Mouse (Mus musculus): Measurements from ENCODE around the gene Nap1l4. TPM values are rescaled to one million over a fixed set of nuclear protein-coding genes. Genes with fewer than 3 reads are reported as not detected.

Nap1l4 gene
- total RNA-seq, 2 experiments from 2014 or later: 181 to 193 TPM

DNA sequence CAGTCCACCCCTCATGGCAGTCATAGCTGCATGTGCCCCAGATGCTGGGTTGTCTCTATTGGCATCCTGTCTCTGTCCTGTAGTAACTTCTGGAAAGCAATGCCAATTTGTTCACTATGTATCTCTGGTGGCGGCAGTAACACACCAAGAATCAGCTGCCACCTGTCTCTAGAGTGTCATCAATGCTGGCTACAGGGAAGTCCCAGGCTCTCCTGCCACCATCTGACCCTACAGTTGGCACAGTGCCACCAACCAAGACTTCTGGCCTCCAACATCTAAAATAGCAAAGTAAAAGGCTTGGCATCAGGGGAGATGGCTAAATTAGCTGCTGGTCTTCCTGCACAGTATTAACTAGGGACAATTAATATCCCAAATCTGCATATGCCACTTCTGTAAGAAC is 16.5 kb downstream of the Nap1l4 start:
- intact Hi-C loops (cut with DNase I): no loop called here
- DNase-seq: no peak

DNA sequence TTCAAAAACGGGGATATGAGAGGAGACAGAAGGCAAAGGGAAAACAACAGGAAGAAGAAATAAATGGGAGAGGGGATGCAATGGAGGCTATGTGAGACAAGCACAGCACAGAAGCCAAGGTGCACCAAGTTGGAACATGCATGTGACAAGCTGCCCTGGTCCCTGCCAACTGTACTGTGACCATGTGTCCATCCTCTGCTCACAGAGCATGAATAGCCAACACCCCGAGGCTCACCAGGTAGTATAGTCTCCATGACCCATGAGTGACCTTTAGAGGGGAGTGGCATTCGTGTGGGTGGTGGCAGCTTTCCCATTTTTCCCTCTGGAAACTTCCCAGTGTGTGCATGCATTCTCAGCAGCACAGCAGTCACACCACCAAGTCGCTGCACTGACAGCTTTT is 29.6 kb downstream of the Nap1l4 start:
- intact Hi-C loops (cut with DNase I): no loop called here
- no peak for DNase-seq

DNA sequence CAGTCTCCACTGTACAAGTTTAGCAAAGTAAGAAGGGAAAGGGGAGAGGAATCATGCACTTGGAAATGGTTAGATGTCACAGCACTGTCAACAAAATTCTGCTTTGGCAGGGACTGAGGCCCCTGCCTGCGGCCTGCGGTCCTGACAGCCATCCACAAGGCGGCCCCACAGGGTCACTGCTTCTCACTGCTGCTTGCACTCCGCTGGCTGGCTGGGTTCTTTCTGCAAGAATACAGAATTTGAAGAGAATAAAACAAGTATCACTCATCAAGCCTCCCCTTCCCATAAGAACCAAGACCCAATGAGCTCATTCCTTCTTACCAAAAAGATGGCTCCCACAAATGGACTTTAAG is 34.5 kb downstream of the Nap1l4 start:
- intact Hi-C loops (cut with DNase I): no loop called here
- DNase-seq: no peak

DNA sequence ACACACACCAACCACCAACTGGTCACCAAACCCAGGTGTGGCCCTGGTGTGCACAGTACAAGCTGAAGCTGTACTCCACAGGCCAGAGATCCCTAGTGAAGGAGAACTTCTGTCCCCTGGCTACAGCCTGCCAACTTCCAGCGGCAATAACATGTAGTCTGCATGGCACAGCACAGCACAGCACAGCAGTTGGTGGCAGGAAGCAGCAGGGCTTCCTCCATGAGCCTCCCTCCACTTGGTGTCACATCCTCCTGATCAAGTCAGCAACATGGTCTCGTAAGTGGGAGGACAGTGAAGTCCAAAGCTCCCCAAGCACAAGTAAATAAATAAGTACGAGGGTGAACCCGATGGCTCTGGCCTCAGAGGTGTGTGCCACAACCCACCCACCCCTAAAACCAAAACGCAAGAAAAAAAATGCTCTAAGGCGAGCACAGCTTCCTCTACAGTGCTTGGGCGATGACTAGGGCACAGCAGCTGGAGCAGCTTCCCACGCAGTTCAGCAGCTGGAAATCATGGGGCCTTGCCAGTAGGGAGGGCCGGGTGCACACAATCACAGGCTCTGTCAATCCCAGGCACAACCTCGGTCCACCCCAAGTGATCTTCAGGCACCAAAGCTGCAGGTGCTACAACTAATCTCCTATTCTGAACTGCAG is 35.0 kb downstream of the Nap1l4 start:
- peak; percentile 45 to 53 for DNase-seq
- intact Hi-C loops (cut with DNase I): no loop called here

DNA sequence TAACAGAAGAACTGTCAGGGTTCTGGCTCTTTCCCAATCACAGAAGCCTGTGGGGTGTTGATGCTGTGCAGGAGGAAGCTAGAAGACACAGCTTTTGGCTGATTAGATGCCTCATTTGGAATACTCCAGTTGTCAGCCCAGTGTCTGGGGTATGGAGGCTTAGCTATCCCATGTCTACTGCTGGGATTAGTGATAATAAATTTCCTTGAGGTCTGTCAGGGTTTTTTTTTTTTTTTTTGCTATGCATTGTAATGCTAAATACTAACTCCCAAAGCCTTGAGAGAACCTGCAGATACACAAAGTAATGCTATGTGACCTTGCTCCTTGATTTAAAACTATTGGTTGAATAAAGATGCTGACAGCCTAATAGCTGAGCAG is 37.6 kb downstream of the Nap1l4 start:
- no peak for DNase-seq
- intact Hi-C loops (cut with DNase I): no loop called here

DNA sequence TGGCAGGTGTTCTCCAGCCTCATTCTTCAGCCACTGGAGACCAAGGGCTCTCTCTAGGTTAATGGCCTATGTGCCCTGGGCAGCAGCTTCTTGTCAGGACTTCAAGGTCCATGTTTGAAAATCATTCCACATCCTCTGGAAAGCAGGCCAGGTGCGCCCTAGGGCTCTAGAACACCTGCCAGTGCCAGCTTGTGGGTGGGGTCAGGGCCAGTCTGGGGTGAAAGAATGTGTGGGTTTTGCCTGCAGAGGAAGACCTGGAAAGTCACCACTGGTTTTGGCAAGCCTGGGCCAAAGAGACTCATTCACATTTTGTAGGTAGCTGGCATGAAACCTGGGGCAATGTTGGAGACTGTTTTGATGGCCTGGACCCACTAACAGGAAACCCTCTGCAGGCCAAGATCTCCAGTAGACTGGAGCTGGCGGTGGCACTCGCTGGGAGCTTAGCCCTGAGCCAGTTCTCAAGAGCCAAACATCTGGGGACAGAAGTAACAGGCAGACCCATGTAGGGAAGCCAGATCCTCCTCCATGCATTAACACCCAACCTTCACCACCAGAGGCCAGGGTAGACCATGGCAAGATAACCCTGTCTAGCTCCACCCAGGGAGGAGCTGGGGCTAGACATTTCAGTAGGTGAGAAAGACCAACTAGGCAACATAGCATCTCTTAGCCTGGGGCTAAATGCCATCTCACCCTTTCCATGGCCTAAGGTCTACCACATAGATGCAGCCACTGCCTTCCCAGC is 38.1 kb downstream of the Nap1l4 start:
- intact Hi-C loops (cut with DNase I): no loop called here
- DNase-seq: no peak

DNA sequence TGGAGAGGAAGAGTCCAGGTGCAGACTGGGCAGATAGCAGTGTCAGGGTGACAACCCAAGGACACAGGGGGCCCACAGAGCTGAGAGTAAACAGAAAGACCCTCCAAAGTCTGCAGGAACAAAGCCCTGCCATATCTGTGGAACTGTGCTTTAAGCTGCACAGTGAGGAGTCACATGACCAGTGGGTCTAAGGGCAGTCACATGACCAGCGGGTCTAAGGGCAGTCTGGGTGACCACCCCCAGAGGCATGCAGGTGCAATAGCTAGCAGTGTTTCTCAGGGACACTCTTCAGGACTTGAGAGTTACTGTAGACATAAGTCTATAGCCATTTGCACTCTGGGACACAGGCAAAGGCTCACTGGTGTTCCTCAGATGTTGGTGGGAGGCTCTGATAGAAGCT is 39.3 kb downstream of the Nap1l4 start:
- intact Hi-C loops (cut with DNase I): loop anchor here (5.0 kb wide), 1 partner anchor 37 kb away; the partner anchor contains the start of gene Slc22a18

DNA sequence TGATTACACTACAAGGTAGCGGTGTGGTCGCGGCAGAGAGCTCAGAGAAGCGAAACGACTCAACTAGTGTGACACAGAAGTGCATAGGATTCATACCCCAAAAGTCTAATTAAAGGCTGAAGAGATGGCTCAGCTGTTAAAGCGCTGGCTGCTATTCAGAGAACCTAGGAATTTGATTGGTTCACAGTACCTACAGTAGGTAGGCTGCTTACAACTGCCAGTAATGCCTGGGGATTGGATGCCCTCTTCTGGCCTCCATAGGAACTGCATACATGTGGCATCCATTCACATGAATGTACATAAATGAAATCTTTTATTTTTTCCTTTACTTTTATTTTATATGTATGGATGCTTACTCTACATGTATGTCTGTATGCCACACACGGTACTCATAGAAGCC is 42.2 kb downstream of the Nap1l4 start:
- DNase-seq: peak; percentile 43 to 65

More for the DNA sequence above, 39.3 kb downstream of the Nap1l4 start:
- DNase-seq: no peak

DNA sequence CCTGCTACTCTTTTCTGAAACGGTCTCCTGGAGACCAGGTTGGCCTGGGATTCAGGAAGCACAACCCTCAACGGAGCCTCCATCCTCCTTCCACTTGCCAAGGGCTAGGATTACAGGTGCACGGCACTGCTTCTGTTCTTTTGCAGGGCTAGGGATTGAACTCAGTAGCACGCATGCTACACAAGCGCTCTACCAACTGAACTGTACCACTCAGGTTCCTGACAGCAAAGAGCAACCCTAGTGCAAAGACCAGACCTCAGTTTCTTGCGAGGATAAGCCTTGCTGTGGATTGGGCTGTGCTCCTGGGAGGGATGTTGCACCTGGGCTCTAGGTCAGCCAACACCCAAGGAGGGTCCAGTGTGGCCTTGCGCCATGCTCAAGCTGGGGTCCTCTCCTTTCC is 42.6 kb downstream of the Nap1l4 start:
- DNase-seq: no peak
- intact Hi-C loops (cut with DNase I): loop anchor here (1.0 to 5.0 kb wide), 2 partner anchors 26 to 34 kb away; partner anchors contain the start of gene Slc22a18

More for the DNA sequence above, 42.2 kb downstream of the Nap1l4 start:
- intact Hi-C loops (cut with DNase I): loop anchor here (1.0 to 5.0 kb wide), 2 partner anchors 26 to 34 kb away; partner anchors contain the start of gene Slc22a18

DNA sequence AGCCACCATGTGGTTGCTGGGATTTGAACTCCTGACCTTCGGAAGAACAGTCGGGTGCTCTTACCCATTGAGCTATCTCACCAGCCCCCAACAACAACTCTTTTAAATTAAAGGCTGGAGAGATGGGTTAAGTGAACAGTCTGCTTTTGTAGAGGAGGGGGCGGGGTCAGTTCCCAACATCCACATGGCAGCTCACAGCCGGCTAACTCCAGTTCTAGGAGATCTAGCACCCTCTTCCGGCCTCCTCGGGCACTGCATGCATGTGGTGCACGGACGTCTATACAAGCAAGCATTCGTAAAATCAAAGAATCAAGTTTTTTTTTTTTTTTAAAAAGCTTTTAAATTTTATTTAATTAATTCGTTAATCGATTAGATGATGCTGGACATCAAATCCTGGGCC is 43.1 kb downstream of the Nap1l4 start:
- DNase-seq: peak; percentile 69 to 85
- intact Hi-C loops (cut with DNase I): loop anchor here (1.0 to 5.0 kb wide), 2 partner anchors 26 to 34 kb away; partner anchors contain the start of gene Slc22a18

DNA sequence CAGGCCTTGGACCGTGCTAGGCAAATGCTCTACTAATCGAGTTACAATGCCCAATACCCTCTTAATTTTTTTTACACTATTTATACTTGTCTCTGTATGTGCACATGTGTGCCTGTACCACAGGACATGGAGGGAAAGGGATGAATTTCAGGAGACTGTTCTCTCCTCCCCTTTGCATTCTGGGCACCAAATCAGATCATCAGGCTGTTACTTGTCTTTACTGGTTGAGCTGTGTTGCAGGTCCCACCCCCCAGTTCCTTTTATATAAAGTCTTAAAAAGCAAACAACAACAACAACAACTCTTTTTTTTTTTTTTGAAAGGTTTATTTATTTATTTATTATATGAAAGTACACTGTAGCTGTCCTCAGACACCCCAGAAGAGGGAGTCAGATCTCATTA is 43.5 kb downstream of the Nap1l4 start:
- intact Hi-C loops (cut with DNase I): loop anchor here (5.0 kb wide), 1 partner anchor 33 kb away; the partner anchor contains the start of gene Slc22a18

DNA sequence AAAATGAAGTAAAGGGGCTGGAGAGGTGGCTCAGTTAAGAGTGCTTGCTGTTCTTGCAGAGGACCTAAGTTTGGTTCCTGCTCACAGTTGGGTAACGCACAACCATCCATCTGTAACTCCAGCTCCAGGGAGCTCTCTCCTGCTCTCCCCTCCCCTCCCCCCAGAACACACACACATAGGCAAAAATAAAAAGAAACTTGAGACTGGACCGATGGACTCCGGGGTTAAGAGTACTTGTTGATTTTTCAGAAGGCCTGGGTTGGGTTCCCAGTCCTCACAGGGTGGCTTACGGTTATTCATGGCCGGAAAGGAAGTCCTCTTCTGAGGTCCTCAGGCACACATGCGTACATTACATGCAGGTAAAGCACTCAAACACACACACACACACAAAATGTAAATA is 45.0 kb downstream of the Nap1l4 start:
- no peak for DNase-seq
- intact Hi-C loops (cut with DNase I): no loop called here

More for the DNA sequence above, 43.5 kb downstream of the Nap1l4 start:
- DNase-seq: no peak

DNA sequence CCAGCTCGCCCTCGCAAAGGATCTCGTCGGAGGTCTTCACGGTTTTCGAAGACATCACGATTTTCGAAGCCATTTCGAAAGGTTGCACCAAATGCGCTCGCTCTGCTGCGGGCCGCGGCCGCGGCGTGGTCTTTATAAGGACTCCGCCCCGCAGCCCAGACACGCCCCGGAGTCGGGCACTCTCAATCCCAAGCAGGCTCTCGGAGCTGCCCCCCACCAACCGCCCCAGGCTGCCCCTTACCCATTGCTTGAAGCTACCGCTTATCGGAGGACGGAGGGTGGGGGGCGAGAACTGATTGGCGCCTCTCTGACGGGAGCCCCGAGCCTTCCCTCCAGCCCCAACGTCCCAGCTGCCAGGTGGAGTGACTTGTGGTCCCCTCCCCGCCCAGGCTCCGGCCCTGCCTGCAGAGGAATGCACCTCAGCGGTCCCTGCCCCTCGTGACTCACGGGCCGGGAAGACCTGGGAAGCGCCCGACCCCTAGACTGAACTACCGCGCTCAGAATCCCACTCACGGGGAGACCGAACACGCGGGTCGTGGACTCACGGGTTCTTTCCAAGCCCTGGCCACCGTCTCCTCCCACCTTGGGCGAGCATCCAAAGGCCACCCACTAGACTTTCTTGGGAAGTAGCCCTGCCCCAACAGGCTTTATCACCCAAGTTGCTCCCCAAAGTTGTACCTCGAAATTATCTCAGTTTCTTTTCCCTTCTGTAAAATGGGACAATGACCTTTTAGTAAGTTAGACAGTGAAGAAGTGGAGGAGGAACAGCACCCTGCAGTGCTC is 46.3 kb downstream of the Nap1l4 start, which contains the start of gene Phlda2:
Phlda2 (minus strand) TSS at position 733 of the 783 bp plus-strand sequence.
- intact Hi-C loops (cut with DNase I): no loop called here
- DNase-seq: peak in 1 of 2 experiments; percentile 22

DNA sequence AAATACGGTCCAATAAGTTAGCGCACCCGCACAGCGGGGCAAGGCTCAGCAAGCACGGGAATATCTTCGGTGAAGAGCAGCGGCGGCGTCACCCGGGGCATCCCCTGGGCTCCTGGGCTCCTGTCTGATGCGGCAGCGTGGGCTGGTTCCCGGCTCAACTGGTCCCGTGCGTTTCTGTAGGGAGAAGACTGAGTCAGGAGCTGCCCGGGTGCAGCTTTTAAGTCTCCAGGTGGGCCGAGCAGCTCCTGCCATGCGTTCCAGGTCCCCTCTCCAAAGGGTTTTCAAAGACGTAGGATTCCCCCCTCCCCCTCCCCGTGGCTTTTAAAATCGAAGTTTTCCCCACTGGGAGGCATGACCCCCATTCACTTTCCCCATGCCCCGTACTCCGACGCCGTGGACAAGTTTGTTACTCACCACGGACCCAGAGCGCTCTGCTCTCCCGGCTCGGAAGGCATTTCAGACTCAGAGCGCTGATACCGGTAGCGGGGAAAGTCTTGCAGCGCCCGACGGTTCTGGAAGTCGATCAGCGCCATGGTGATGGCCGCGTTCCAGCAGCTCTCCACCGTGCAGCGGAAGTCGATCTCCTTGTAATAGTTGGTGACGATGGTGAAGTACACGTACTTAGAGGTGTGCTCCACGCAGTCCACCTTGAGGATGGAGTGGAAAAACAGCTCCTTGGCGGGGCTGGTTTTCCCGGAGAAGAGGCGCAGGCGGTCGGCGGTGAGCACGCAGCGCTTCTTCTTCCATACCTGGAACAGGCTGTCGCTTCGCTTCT is 47.1 kb downstream of the Nap1l4 start:
- intact Hi-C loops (cut with DNase I): no loop called here
- peak; percentile 48 to 61 for DNase-seq

DNA sequence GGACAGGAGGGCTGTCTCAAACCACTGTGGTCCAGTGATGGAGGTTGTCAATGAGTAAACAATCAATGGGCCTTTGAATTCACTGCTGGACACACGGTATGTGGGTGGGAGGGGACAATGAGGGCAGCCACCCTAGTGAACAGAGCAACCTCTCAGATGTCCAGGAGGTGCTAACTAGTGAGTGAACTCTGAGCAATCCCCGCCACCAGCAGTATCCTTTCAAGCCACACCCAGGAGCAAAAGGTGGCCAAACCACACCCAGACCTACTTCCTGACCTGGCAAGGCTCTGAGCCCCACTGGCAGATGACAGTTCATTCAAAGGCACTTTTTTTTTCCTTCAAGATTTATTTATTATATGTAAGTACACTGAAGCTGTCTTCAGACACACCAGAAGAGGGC is 48.0 kb downstream of the Nap1l4 start:
- intact Hi-C loops (cut with DNase I): no loop called here
- DNase-seq: no peak

DNA sequence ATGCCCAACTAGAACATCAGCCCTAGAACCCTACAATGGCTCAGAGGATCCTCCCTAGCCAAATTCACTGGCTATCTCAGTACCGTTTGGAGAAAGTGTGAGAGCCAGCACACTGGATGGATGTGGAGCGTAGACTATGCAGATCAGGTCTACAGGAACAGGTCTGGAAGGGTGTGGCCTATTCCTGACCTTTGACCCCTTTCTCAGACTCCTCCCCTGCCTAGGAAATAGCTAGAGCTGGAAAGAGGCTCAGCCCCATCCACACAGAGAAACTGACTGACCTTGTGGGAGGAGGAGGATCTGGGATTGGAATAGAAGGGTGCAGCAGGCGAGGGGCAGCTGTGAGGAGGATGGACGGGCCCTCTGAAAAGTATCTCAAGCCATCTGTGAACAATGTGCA is 50.3 kb downstream of the Nap1l4 start:
- intact Hi-C loops (cut with DNase I): no loop called here

DNA sequence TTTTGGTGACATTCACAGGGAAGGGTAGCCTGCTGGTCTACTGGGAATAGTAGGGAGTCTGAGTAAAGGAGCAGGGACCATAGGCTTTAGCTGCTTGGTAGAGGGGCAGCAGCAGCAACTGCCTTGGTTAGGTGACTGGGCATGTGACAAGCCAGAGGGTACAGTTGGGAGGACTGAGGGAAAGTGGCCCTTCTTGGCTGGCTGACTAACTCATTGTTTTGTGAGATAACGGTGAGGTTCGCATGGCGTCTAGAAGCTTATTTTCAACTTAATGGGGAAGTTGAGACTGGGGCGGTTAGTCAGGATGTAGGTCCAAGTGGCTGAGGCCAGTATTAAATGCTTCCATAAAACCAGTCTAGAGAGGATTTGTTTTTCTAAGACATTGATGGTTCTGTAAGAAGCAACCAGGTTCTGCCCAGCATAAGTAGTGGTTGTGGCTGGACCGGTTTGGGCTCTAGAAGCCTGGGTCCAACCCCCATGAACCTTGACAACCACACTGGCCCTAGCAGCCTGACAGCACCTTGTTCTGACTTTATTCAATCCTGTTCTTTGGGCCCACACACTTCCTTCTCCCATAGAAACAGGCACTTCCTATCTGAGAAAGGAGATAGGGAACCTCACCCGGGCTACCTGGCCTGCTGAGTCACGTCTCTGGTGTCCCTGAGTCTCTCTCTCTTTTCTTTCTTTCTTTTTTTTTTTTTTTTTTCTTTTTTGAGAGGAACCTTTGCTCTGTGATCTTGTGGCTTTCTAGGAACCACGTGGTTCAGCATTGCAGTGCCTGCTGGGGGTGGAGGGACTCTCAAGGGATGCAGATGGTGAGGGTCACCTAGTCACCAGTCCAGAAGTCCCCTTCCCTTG is 53.6 kb downstream of the Nap1l4 start:
- DNase-seq: no peak
- intact Hi-C loops (cut with DNase I): no loop called here

More for the DNA sequence above, 50.3 kb downstream of the Nap1l4 start:
- DNase-seq: no peak

DNA sequence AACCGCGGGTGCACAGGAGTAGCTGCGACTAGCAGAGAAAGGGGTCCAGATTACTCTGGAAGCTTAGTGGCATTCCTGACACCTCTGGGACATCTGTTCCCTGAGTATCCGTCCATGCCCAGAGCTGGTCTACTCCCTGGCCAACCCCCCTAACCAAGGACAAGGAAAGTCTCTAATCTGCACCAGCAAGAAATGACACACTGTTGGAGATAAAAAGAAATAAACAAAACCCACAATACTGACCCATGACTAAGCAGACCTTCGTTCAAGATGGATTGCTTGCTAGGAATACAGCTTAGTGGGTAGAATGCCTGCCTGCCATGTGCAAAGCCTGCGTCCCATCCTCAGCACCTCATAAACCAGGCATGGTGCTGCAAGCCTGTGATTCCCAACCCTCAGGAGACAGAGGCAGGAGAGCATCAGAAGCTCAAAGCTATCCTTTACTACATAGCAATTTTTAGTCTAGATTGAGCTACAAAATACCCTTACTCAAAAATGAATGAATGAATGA is 55.2 kb downstream of the Nap1l4 start:
- DNase-seq: no peak
- intact Hi-C loops (cut with DNase I): no loop called here

DNA sequence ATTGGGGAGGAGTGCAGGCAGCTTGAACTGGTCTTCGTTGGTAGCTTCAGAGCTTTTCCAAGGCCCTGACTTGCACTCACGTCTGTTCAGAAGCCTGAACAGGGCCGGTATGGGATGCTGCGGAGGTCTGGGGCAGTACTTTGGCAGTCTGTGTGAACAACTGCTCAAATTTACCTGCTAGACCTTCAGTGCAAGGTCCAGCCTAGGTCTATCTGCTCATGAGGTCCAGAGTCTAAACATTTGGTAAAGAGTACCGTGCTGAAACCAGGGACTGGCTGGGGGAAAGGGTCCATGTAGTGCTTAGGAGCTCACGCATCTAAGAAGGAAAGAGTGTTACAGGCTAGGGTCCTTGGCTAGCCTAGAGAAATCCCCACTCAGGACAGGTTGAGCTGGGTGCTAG is 59.2 kb downstream of the Nap1l4 start:
- intact Hi-C loops (cut with DNase I): no loop called here
- no peak for DNase-seq

Data from heart, postnatal 36 days (tissue).